Comparison of ENCODE assay signal across 15 mouse cellular contexts in the genomic region with DNA sequence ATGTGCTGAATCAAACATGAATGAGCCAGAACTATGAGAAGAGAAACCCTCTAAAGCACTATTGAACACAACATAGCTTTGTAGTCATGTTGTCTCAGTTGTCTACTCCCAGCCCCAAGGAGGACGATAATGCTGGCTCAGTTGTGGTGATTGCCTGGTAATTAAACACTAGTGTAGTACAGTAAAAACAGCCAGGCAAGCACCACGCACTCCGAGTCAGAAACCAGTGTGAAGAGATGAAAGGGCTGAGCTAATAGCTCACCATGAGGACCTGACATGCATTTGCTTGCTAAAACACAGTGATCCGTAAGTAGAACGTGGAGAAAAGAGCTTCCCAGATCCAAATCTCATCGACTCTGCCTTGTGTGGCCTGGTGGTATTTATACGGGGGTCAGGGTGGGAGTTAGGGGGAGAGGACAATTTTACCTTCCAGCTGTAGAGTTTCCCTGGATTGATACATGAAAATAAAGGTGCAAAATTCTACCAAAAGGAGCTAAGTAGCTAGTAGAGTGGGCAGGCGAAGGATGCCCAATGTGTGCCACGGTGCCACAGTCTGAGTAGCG.
A peak's percentile ranks its signal among the peaks of the same experiment; 100 is the strongest.
DNase-seq lines count a peak whose midpoint lies in the region; ATAC-seq lines count a peak whose summit lies in the region.
"Had no signal": no experiment of that assay in that cellular context is flagged by ENCODE, and none has a peak within 500 bp of the region (broad histone marks: within the 10 kb centered on the region; RNA-seq: fewer than 3 reads in every experiment).

No protein-coding gene starts in this region.

- H3K4me3 ChIP-seq in forebrain, embryonic 10.5 days, result peak overlapping the region; percentile 27
- H3K4me3 ChIP-seq in forebrain, embryonic 15.5 days, result no peak overlapping the region
- no peak overlapping the region for H3K4me3 ChIP-seq in hindbrain, embryonic 12.5 days
- no peak overlapping the region for H3K4me3 ChIP-seq in midbrain, embryonic 14.5 days (replicated peaks; ENCODE audit: low read depth, low read length)
- H3K4me3 ChIP-seq in intestine, embryonic 16.5 days (ENCODE audit: low read length), result no peak overlapping the region
- H3K4me3 ChIP-seq: embryonic facial prominence, embryonic 15.5 days; liver, embryonic 15.5 days had no signal

- no peaks in the 10 kb centered on the region for H3K9me3 ChIP-seq in forebrain, embryonic 10.5 days
- H3K9me3 ChIP-seq in forebrain, embryonic 15.5 days, result no peaks in the 10 kb centered on the region
- H3K9me3 ChIP-seq in hindbrain, embryonic 12.5 days (replicated peaks), result no peaks in the 10 kb centered on the region
- no peaks in the 10 kb centered on the region for H3K9me3 ChIP-seq in midbrain, embryonic 14.5 days (ENCODE audit: control insufficient read depth, low read length)
- no peaks in the 10 kb centered on the region for H3K9me3 ChIP-seq in intestine, embryonic 16.5 days (ENCODE audit: control insufficient read depth, low read length)
- H3K9me3 ChIP-seq: embryonic facial prominence, embryonic 15.5 days; liver, embryonic 15.5 days had no signal

- WGBS in forebrain, embryonic 10.5 days, result 11% methylated on average over 10 of the region's 10 CpGs
- WGBS in forebrain, embryonic 15.5 days, result 7% methylated on average over 10 of the region's 10 CpGs
- 19% methylated on average over 10 of the region's 10 CpGs for WGBS in hindbrain, embryonic 12.5 days
- 7% methylated on average over 10 of the region's 10 CpGs for WGBS in midbrain, embryonic 14.5 days
- 37% methylated on average over 10 of the region's 10 CpGs for WGBS in intestine, embryonic 16.5 days

- intact Hi-C loops in left cerebral cortex, postnatal 36 days (cut with DNase I), result no loop called here

- peaks cover 51% of the 10 kb centered on the region for H3K4me1 ChIP-seq in forebrain, embryonic 10.5 days
- peaks cover 33% of the 10 kb centered on the region for H3K4me1 ChIP-seq in forebrain, embryonic 15.5 days
- peaks cover 31% of the 10 kb centered on the region for H3K4me1 ChIP-seq in hindbrain, embryonic 12.5 days
- peaks cover 36% of the 10 kb centered on the region for H3K4me1 ChIP-seq in midbrain, embryonic 14.5 days (ENCODE audit: control insufficient read depth, insufficient read depth, low read length)
- peaks cover 3% of the 10 kb centered on the region; the same call in 1 of the 2 replicates for H3K4me1 ChIP-seq in intestine, embryonic 16.5 days (ENCODE audit: control insufficient read depth, insufficient read depth, low read length)
- H3K4me1 ChIP-seq: liver, embryonic 15.5 days had no signal

- H3K4me2 ChIP-seq in forebrain, embryonic 15.5 days (replicated peaks), result no peak overlapping the region
- peak overlapping the region; percentile 11; the same call in 1 of the 2 replicates for H3K4me2 ChIP-seq in hindbrain, embryonic 12.5 days (replicated peaks)
- H3K4me2 ChIP-seq in midbrain, embryonic 14.5 days (ENCODE audit: low read length), result peak overlapping the region; percentile 31; the same call in 1 of the 2 replicates
- H3K4me2 ChIP-seq in intestine, embryonic 16.5 days (ENCODE audit: low read depth, low read length), result no peak overlapping the region
- H3K4me2 ChIP-seq: embryonic facial prominence, embryonic 15.5 days; liver, embryonic 15.5 days had no signal

- H3K36me3 ChIP-seq in forebrain, embryonic 10.5 days (replicated peaks), result no peaks in the 10 kb centered on the region
- H3K36me3 ChIP-seq in forebrain, embryonic 15.5 days, result no peaks in the 10 kb centered on the region
- no peaks in the 10 kb centered on the region for H3K36me3 ChIP-seq in hindbrain, embryonic 12.5 days
- no peaks in the 10 kb centered on the region for H3K36me3 ChIP-seq in midbrain, embryonic 14.5 days (ENCODE audit: control insufficient read depth, insufficient read depth, low read length)
- no peaks in the 10 kb centered on the region for H3K36me3 ChIP-seq in intestine, embryonic 16.5 days (ENCODE audit: control insufficient read depth, insufficient read depth, low read length)
- H3K36me3 ChIP-seq: embryonic facial prominence, embryonic 15.5 days; liver, embryonic 15.5 days had no signal

- H3K9ac ChIP-seq in forebrain, embryonic 15.5 days (replicated peaks), result no peak overlapping the region
- H3K9ac ChIP-seq in hindbrain, embryonic 12.5 days, result no peak overlapping the region
- no peak overlapping the region for H3K9ac ChIP-seq in midbrain, embryonic 14.5 days (replicated peaks; ENCODE audit: low read length)
- no peak overlapping the region for H3K9ac ChIP-seq in intestine, embryonic 16.5 days (ENCODE audit: low read depth, low read length)
- H3K9ac ChIP-seq: embryonic facial prominence, embryonic 15.5 days; liver, embryonic 15.5 days had no signal

- peaks cover 73% of the 10 kb centered on the region for H3K27me3 ChIP-seq in forebrain, embryonic 10.5 days (ENCODE audit: poor library complexity, severe bottlenecking)
- peaks cover 41% of the 10 kb centered on the region for H3K27me3 ChIP-seq in forebrain, embryonic 15.5 days
- no peaks in the 10 kb centered on the region for H3K27me3 ChIP-seq in hindbrain, embryonic 12.5 days
- peaks cover 2% of the 10 kb centered on the region; the same call in 1 of the 2 replicates for H3K27me3 ChIP-seq in midbrain, embryonic 14.5 days (ENCODE audit: control insufficient read depth, insufficient read depth, low read length)
- peaks cover 9% of the 10 kb centered on the region for H3K27me3 ChIP-seq in intestine, embryonic 16.5 days (replicated peaks; ENCODE audit: control insufficient read depth, insufficient read depth, low read length)

- no peak; the same call in 1 of the 2 replicates for ATAC-seq in forebrain, embryonic 15.5 days (replicated peaks)
- peak; percentile 32; the same call in 1 of the 2 replicates for ATAC-seq in hindbrain, embryonic 12.5 days (ENCODE audit: low FRiP score)
- ATAC-seq in midbrain, embryonic 14.5 days (ENCODE audit: low FRiP score, low TSS enrichment), result peak; percentile 42; the same call in 1 of the 2 replicates
- ATAC-seq in intestine, embryonic 16.5 days, result no peak

- H3K27ac ChIP-seq in forebrain, embryonic 10.5 days, result peak overlapping the region; percentile 84
- H3K27ac ChIP-seq in forebrain, embryonic 15.5 days (replicated peaks), result no peak overlapping the region
- no peak overlapping the region for H3K27ac ChIP-seq in hindbrain, embryonic 12.5 days
- H3K27ac ChIP-seq in midbrain, embryonic 14.5 days (replicated peaks; ENCODE audit: low read depth, low read length), result peak overlapping the region; percentile 80
- no peak overlapping the region for H3K27ac ChIP-seq in intestine, embryonic 16.5 days (ENCODE audit: low read length)
- H3K27ac ChIP-seq: embryonic facial prominence, embryonic 15.5 days; liver, embryonic 15.5 days had no signal

- no peak for DNase-seq in forebrain, embryonic 10.5 days (ENCODE audit: extremely low spot score, low spot score)
- DNase-seq in midbrain, embryonic 14.5 days, result no peak
- peak; percentile 26 for DNase-seq in retina, embryonic 14.5 days (ENCODE audit: low spot score)
- DNase-seq in heart, adult 8-10 months (ENCODE audit: low spot score), result no peak
- no peak for DNase-seq in left cerebral cortex, postnatal 36 days (ENCODE audit: low spot score in 2 of 2)
- DNase-seq: adrenal gland, postnatal 10 days; cerebellum, postnatal 14 days; kidney, postnatal 10 days; layer of hippocampus, adult 9-11 months; thymus, postnatal 25 days had no signal

Comparison
In these comparisons a context has a peak if more than half of its experiments do, and no peak if none do; other contexts are left out.
1. H3K27ac ChIP-seq: peak in forebrain, embryonic 10.5 days (single experiment) and midbrain, embryonic 14.5 days (single experiment); none in forebrain, embryonic 15.5 days (single experiment), hindbrain, embryonic 12.5 days (single experiment) and intestine, embryonic 16.5 days (single experiment).
2. ATAC-seq: peak in hindbrain, embryonic 12.5 days (single experiment) and midbrain, embryonic 14.5 days (single experiment); none in forebrain, embryonic 15.5 days (single experiment) and intestine, embryonic 16.5 days (single experiment).
3. H3K4me2 ChIP-seq: peak in hindbrain, embryonic 12.5 days (single experiment) and midbrain, embryonic 14.5 days (single experiment); none in forebrain, embryonic 15.5 days (single experiment) and intestine, embryonic 16.5 days (single experiment).